Comparison of ENCODE assay signal across 12 mouse cellular contexts in genomic region chr1:106961023-106961422, GRCm38 (mm10). TPM values are rescaled to one million over a fixed set of nuclear protein-coding genes. Genes with fewer than 3 reads are reported as not detected.
A peak's percentile ranks its signal among the peaks of the same experiment; 100 is the strongest.
DNase-seq lines count a peak whose midpoint lies in the region; ATAC-seq and TF ChIP-seq lines count a peak whose summit lies in the region.
"Had no signal": no experiment of that assay in that cellular context is flagged by ENCODE, and none has a peak within 500 bp of the region (broad histone marks: within the 10 kb centered on the region; RNA-seq: fewer than 3 reads in every experiment).

No protein-coding gene starts in this region.

- peak; percentile 21; the same call in 1 of the 2 replicates for TF ChIP-seq CTCF in heart, postnatal 0 days (IDR thresholded peaks at IDR 0.05; ENCODE audit: low read depth)
- no peak for TF ChIP-seq CTCF in thymus, adult 2 months (IDR thresholded peaks at IDR 0.05; ENCODE audit: borderline replicate concordance, control insufficient read depth, extremely low read depth, insufficient read depth, low read length, poor library complexity)

- no peak overlapping the region for H3K27ac ChIP-seq in heart, postnatal 0 days (ENCODE audit: low read depth)
- H3K27ac ChIP-seq in thymus, adult 2 months (ENCODE audit: control insufficient read depth, insufficient read depth, low read length) = no peak overlapping the region

- no peaks in the 10 kb centered on the region for H3K9me3 ChIP-seq in heart, postnatal 0 days (replicated peaks; ENCODE audit: control insufficient read depth, low read length)

- H3K36me3 ChIP-seq in heart, postnatal 0 days (replicated peaks; ENCODE audit: control insufficient read depth, insufficient read depth, low read length) = no peaks in the 10 kb centered on the region
- H3K36me3 ChIP-seq in thymus, adult 2 months (ENCODE audit: control insufficient read depth, insufficient read depth, low read length) = no peaks in the 10 kb centered on the region

- H3K27me3 ChIP-seq in heart, postnatal 0 days (ENCODE audit: control insufficient read depth, insufficient read depth, low read length) = no peaks in the 10 kb centered on the region
- H3K27me3 ChIP-seq in thymus, adult 2 months (ENCODE audit: control insufficient read depth, insufficient read depth, low read length) = no peaks in the 10 kb centered on the region

- TF ChIP-seq EP300 in heart, postnatal 0 days (IDR thresholded peaks at IDR 0.05; ENCODE audit: low read depth) = no peak

- no peak overlapping the region for H3K4me2 ChIP-seq in heart, postnatal 0 days (ENCODE audit: low read depth, low read length)

- H3K4me3 ChIP-seq in heart, postnatal 0 days (ENCODE audit: low read depth, low read length) = no peak overlapping the region
- no peak overlapping the region for H3K4me3 ChIP-seq in thymus, adult 2 months (ENCODE audit: control insufficient read depth, insufficient read depth, low read length)
- H3K4me3 ChIP-seq: myocyte had no signal

- ATAC-seq in heart, postnatal 0 days (ENCODE audit: insufficient read depth, low read depth) = no peak

- H3K9ac ChIP-seq in heart, postnatal 0 days (replicated peaks; ENCODE audit: low read depth, low read length) = no peak overlapping the region

- 26% methylated on average over 3 of the region's 3 CpGs for WGBS in heart, postnatal 0 days
- 8% methylated on average over 3 of the region's 3 CpGs for WGBS in thymus, adult 2 months

- H3K4me1 ChIP-seq in heart, postnatal 0 days (ENCODE audit: control insufficient read depth, insufficient read depth) = no peaks in the 10 kb centered on the region
- no peaks in the 10 kb centered on the region for H3K4me1 ChIP-seq in thymus, adult 2 months (replicated peaks; ENCODE audit: control insufficient read depth, insufficient read depth, low read length)

- no peak for DNase-seq in heart, postnatal 0 days (ENCODE audit: low spot score)
- DNase-seq in heart, adult 11 months = no peak
- peak; percentile 7 for DNase-seq in thymus, adult 2 months
- DNase-seq in thymus, adult 18-20 months = no peak
- DNase-seq in kidney, postnatal 4 days = peak; percentile 19 to 31
- no peak for DNase-seq in spleen, postnatal 4 days (ENCODE audit: low spot score in 2 of 2)
- no peak for DNase-seq in frontal cortex, postnatal 25 days (ENCODE audit: low spot score in 2 of 2)
- DNase-seq in urinary bladder, postnatal 10 days (ENCODE audit: low spot score) = no peak

- TF ChIP-seq POLR2A in thymus, adult 2 months (IDR thresholded peaks at IDR 0.05; ENCODE audit: control insufficient read depth, extremely low read depth, insufficient read depth, low read length, poor library complexity) = no peak

RNA-seq across cellular contexts. Expression of gene Serpinb13, which starts 19.8 kb away (rescaled TPM):
- total RNA-seq in heart, postnatal 0 days (2014; rRNA removed; ENCODE audit: low replicate concordance) = not detected in 2 replicates
- polyA plus RNA-seq in heart, postnatal 0 days (2015; fragmentation: Nextera tagmentation; extraction: Ambion mirVana) = not detected in 2 replicates
- polyA plus RNA-seq in thymus, adult 2 months (2012; rRNA removed) = 0.11 TPM in 1 of 2 replicates, not detected in the other
- total RNA-seq: left cerebral cortex, adult 18-20 months had no signal
- polyA plus RNA-seq: frontal cortex, adult 2 months; myocyte; testis, adult 2 months had no signal

RNA-seq across cellular contexts. Expression of gene Serpinb12, which starts 26.8 kb away (rescaled TPM):
- total RNA-seq in heart, postnatal 0 days (2014; rRNA removed; ENCODE audit: low replicate concordance) = 3.4 TPM in 1 of 2 replicates, not detected in the other
- polyA plus RNA-seq in heart, postnatal 0 days (2015; fragmentation: Nextera tagmentation; extraction: Ambion mirVana) = 0.19 TPM in 1 of 2 replicates, not detected in the other
- polyA plus RNA-seq in thymus, adult 2 months (2012; rRNA removed) = 0.55 and 0.92 TPM in 2 replicates
- total RNA-seq: left cerebral cortex, adult 18-20 months had no signal
- polyA plus RNA-seq: frontal cortex, adult 2 months; myocyte; testis, adult 2 months had no signal

Comparison
In these comparisons a context has a peak if more than half of its experiments do, and no peak if none do; other contexts are left out.
1. DNase-seq: peak in thymus, adult 2 months (single experiment) and kidney, postnatal 4 days (2 of 2); none in heart, postnatal 0 days (single experiment), heart, adult 11 months (single experiment), thymus, adult 18-20 months (0 of 2), spleen, postnatal 4 days (0 of 2), frontal cortex, postnatal 25 days (0 of 2) and urinary bladder, postnatal 10 days (single experiment).